Mouse (Mus musculus) right cerebral cortex, adult 2 months (tissue): Measurements from ENCODE around the gene Eefsec.
A peak's percentile ranks its signal among the peaks of the same experiment; 100 is the strongest.

Experiments
- DNase-seq, 2 experiments: peaks; one replicate each; pipeline ENCODE4 v3.0.0; 2021 to 2022; ENCODE audit warnings: low spot score in 2 of 2

The Eefsec gene

DNA sequence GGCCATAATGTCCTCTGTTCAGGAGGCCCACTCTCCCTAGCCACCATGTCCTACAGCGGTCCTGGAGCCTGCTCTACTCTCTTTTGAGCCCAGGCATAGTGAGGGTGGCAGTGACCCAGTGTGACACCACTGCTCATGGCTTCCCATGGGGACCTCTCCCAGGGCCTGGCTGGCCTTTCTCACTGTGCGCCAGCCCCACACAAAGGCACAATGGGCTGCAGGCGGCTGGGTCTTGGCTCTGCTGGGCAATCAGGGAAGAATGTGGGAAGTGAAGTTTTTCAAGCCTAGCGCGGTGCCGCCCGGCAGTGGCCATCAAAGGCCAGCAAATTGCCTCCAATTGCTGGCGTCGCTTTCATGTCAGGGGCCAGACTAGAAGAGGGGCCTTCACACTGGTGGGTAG, 184.2 kb downstream of the Eefsec start:
- peak in 1 of 2 experiments; percentile 28 for DNase-seq

DNA sequence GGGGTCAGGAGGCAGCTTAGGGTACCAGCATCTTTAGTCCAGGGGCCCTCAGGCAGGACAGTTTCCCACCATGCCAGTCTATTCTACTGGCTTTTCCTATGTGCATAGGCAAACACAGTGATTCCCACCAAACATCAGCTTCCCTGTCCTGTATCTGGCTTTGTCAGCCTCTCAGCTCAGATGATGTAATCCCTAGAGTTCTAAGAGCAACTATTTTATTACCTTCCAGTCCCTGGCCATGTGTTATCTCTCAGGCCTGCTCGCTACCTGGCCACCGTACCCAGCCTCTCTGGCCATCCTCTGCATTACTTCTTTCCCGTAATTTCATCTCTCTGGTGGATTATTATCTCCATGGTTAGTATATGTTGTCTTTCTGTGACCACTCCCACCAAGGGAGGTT, 185.7 kb downstream of the Eefsec start:
- DNase-seq, result no peak

DNA sequence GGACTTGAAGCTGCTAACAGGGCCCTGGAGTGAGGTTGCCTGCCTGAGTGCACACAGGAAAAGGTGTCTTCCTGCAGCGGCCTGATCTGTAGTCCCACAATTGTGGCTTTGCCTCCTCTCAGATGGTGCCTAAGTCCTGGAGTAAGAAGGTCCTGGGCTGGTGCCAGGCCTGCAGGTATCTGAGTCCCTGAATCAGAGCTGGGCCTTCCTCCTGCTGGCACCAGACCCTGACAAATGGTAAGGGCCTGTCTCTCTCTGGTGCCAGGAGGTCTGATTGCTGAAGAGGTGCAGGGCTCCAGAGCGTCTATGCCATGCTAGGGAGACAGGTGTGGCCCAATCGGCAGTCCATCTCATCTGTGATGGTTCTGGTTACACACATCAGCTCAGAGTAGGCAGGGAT, 186.7 kb downstream of the Eefsec start:
- no peak for DNase-seq

DNA sequence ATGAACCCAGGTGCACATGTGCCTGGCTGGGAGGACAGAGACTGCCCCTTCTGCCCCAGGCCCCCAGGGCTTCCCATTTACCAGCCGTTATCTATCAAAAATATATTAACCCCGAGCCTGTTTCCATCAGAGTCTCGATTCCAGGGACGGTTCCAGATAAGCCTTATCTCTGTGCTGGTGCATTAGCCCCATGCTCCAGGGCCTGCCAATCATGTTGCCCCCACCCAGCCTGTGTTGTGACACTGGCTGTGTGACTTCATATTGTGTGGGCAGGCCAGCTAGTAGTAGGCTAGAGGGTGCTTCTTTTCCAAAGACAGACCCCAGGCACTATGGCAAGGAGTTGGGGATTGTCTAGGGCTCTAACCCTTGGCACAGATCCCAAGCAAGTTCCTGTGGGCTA, 190.9 kb downstream of the Eefsec start:
- no peak for DNase-seq

DNA sequence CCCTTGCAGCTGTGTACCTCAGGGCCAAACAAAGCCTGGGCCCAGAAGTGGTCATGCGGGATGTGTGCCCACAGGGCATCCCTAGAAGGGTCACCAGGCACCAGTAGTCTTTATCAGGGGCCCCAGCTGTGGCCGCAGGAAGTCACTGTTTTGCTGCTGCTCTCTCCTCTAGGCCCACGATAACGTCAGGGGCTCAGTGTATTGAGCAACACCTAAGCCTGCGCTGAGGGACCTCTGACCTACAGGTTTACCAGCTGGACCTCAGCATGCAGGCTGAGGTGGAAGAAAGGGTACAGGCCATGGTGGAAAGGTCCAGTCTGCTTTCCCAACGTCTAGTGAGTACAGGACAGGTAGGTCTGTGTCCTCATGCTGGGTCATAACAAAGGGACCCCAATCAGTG, 192.3 kb downstream of the Eefsec start:
- no peak for DNase-seq

DNA sequence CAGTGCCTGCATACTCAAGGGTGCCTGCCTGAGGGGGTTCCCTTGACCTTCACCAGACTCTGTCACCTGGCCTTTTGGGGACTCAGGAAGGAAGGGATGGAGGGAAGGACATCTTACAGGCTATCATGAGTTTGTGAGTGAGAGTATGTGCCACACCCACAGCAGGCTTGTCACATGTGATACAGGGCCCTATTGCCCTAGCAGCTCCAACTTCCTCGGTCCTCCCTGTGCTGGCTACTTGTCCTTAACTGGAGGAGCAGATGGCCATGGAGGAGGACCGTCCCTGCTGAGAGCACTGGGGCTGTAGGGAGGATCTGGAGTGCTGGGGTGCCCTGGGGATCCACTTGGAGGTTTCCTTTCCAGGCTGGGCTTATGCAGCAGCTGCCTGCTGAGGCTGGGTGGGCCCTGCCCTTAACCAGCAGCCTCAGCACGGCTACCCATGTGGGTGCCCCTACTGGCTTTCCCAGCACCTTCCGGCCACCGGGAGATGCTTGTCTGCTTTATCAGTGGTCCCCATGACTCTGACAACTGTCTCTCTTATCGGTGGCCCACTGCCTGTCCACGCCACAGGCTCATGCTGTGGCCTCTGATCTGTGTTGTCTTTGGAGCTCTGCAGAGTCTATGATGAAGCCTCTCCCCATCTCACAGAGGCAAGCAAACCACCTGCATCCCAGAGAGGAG, 194.4 kb downstream of the Eefsec start:
- DNase-seq, result no peak

DNA sequence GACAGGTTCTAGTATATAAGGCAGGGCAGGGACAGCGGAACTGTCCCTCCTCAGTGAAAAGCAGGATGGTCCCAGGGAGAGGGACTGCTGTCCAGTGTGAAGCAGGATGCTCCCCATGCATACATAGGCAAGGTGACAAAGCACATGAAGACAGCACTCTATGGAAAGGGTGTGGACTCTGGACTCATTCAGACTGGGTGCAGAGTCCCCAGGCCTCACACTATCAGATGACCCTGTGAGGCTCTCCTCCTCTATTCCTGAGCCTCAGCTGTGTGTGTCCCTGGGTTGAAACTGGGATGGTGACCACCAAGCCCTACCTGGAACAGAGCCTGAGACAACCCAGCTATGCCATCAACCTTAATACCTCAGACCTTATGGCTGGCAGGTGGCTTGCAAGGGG, 194.9 kb downstream of the Eefsec start:
- DNase-seq, result no peak

DNA sequence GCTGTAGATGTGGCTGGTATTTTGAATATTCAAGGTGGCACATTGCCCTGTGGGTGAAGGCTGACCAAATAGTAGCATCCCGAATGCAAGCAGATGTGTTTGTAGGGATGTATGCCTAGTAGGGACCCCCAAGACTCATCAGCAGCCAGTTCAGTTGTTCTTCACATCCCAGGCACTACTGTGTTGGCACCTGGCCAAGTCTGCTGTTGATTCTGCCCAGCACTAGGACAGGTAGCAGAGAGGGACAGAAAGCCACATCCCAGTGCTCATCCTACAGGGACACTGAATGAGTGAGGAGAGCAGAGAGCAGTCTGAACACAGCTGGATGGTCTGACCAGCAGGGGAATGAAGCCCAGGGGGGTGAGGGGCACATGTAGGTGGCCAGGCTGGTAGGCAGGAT, 197.1 kb downstream of the Eefsec start:
- no peak for DNase-seq

DNA sequence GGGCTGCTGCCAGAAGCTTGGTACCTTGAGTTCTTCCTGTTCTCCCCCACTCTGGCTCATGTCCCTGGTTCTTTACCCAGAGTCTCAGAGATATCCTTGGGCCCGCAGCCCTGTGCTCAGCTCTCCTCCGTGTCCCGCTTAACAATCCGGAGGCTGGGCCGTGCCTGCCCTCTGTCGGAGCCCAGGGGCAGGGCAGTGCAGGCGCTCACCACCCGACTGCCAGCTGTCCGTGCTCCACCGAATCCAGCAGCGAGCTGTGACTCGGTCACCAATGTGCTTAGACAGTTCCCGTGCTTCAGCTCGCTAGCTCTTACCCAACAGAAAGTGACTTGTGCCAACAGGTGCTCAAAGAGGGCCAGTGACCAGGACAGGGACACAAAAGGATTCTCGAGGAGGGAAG, 203.7 kb downstream of the Eefsec start:
- peak; percentile 9 to 37 for DNase-seq

DNA sequence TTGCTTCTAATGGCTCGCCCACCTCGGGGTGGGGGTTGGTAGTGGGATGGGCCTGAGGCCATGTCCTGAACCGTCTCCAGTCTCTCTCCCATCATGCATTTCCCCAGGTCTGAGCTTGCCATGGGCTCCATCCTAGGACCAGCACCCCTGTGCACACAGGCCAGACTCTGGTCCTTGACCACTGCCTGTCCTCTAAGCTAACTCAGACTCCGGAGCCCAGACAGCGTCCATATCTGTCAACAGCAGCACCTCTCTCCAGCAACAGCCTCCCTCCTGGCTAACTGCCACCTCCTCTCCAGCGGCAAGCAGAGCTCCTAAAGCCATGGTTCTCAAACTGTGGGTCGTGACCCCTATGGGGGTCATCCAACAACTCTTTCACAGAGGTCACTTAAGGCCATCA, 209.8 kb downstream of the Eefsec start:
- no peak for DNase-seq

DNA sequence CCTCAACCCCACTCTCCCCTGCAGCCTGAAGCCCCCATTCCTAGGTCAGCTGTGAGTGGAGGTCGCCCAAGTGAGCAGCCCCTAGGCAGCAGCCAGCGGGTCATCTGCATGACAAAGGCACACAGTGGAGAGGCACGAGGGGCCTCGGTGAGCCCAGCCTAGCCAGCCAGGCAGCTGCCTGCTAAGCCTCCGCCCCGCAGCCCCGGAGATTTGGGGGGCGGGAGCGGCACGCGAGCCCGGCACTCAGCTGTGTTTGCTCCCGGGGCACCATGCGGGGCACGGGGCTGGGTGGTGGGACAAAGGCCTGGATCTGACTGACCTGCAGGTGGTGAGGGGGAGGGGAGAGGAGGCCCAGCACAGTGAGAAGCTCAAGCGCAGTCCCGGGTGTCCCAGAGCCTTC, 210.4 kb downstream of the Eefsec start:
- no peak for DNase-seq

DNA sequence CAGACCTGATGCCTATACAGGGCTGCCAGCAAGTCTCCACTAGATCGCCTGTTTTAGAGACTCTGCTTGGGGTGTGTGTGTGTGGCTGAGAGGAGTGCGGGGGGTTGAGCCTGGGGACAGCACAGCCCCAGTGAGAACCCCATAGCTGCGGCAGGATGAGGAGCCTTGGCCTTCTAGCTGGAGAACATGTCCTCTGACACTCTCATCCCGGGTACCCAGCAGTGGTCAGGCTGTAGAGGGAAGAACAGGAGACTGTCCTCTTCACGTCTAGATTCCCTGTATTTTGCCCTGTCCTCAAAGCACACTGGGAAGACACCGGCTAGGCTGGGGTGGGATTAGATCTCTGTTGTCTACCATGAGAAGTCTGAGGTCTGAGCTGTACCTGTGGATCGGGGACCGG, 210.9 kb downstream of the Eefsec start:
- DNase-seq, result no peak

DNA sequence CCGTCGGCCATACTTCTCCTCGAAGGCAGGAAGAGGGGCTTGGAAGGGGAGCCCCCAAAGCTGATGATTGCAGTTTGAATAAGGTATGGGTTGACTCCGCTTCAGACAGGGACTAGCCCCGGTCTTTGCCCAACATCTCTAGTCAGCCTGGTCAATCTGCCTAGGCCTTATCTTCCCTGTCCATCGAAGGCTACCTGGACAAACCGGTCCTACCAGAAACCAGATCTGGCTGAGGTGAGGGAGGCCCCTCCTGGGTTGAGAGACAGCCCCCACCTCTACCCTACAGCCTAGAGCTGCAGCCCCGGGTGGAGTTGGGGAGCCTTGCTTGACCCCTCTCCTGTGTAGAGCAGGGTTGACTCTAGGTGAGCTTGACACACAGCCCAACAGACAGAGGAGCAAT, 212.3 kb downstream of the Eefsec start:
- DNase-seq, result no peak

DNA sequence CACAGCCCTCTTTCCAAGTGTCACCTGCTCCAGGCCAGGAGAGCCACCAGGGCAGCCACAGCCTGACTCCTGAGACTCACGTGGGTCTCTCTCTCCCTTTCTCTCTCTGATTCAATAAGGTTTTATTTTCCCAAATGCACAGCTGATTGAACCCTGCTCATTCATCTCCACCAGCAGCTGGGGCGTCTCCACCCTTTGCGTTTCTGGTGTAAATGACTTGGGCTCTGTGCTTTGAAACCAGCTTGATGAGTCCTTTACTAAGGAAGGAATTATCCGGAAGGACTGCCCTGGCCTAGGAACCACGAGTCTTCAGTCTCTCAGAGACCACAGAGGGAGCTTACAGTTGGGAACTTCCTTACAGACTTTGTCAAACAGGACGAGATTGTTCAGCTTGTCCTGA, 214.1 kb downstream of the Eefsec start:
- no peak for DNase-seq

DNA sequence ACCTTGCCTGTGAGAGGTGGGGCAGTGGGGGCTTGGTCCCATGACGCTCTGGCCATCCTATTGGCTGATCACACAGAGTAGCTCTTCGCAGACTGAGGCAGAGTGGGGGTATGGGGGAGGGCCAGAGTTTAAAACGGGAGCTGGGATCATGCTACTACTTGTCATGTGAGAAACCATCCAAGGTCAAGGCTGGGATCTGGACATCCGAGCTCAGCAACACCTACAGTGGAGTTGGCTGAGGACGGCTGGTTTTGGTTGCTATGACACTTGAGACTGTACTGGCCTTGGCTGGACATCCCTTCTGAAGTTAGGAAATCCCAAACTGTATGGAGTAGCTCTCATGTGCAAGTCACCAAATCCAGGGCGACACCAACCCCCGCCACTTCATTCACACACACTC, 214.5 kb downstream of the Eefsec start:
- DNase-seq, result no peak

DNA sequence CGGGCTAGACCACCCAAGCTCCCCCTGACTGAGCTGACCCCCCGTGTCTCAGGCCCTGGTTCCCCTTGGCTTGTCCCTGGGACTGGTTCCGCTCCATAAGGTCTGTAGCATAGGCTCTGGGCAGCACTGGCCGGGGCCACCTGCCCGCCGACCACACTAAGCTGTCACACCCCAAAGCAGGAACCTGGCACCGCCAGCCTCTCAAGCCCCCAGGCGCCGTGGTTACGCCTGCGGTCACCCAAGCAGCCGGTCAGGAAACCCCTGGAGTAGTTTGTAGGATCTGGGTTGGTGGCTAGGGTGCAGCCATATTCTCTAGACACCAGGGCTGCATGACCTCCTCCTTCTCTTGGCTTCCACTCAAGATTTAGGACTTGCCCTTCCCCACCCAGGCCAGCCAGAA, 217.1 kb downstream of the Eefsec start:
- no peak for DNase-seq

DNA sequence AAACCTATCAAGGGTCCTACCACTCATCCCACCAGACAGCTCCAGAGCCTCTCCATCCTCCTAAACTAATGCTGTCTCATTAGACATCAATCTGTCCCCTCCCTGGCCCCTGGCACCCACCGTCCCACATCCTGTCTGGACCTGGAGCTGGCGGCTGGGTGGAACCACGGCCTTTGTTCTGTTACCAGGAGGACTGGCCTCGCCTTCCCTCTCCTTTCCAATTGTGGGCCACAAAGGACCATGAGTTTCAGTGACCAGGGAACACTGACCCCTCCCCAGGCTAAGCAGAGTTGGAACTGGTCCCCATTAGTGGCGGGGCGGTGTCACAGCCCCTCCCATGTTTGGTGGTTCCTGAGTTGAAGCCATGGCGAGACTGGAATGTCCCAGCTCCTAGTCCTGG, 218.8 kb downstream of the Eefsec start:
- no peak for DNase-seq

DNA sequence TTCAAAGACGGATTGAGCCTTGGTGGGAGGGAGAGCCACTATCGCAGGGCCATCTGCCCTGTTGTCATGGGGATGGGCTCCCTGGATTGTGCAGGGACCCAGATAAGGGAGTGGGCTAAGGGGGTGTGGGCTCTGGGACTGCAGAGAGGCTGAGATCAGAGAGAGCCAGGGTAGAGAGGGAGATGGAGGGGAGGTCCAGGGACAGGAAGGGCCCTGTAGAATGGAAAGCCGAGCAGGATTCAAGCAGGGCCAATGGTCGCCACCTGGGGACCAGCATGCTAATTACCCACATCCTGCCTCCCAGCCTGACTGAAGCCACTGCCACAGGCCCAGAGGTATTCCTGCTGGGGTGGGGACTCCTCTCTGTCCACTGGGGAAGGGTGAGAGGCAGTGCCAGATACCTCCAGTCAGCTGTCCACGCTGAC, 219.8 kb downstream of the Eefsec start:
- DNase-seq, result no peak

DNA sequence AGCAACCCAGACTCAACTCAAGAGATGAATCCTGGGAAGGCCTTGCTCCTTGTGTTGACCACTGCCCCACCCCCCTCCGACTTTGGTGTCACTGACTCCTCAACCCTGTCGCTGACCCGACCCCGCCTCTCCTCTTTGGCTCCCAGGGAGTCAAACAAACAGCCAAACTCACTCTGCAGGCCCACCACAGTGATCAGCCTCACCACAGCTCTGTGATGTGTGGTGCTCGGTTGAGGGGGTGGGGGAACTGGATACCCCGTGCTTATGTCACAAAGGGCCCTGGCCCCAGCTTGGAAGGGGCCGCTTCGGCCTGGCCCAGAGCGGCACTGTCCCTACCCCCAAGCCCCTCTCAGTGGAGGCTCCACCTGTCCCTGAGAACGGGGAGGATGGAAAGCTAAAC, 224.4 kb downstream of the Eefsec start, which contains the start of gene Dnajb8:
Gene Dnajb8 (plus strand): TSS at position 301 of the 400 bp plus-strand sequence.
- DNase-seq, result no peak

DNA sequence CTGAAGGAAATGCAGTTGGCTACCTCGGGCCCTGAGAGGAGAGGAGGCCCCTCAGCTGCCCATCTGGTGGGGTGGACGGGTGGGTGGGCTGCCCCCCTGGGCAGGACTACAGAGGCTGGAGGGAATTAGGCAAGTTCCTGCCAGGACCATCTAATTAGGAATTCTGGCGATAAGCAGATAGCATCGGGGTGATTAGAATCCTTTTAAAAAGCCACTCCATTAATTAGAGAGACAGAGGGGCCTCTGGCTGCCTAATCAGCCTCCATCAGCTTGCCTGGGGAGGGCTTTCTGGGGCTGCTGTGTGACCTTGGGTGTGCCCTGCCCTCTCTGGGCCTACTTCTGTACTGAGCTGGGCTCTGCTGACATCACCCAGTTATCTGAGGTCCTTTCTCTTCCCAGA, 227.2 kb downstream of the Eefsec start:
- no peak for DNase-seq

DNA sequence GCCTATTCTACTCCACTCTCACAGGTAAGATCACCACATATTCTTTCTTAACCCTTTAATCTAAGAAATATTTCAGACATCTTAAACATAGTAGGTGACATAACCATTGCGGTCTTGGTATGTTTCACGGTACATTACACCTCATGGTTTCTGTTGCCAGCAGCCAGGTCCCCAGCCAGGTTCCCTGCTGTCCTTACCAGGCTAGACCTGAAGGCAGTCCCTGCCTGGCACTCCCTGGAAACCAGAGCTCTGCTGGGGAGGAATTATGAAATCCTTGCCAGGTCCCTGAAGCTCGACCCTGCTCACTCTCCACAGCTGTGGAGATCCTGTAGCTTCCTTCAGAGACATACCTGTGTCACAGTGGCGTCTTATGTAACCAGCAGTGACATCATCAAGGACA, 230.1 kb downstream of the Eefsec start:
- no peak for DNase-seq

DNA sequence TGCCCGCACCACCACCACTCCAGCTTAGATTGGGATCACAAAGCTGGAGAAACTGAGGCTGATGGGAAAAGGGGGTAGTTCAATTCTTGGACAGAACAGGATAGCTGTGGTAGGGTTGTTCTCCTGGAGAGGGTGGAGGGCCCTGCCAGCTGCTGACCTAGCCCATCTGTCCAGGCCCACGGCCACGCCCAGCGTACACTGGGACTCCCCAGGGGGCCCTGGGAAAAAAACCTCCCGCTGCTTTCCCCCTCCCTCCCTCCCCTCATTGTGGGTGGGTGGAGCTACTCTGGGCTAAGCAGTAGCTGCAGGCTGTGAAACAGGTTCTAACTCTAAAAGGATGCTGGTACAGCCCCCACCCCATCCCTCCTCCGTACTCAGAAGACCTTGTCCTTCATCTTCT, 230.5 kb downstream of the Eefsec start:
- no peak for DNase-seq

DNA sequence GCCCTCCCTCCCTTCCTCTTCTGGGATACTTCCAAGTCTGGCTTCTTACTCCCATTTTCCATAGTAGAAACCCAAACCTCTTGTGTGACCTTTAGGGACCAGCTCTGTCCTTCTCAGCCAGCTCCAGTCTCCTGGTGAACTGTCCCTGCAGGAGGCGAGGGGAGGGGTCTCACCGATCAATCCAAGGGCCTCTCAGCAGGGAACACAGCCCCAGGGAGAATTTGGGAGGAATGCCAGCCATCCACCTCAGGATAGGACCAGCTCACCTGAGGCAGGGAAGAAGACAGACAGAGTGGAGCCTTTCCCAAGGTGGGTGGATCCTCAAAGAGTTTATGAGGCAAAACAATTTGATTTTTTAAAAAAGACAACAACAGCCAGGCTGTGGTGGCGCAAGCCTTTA, 236.2 kb downstream of the Eefsec start:
- DNase-seq, result no peak

DNA sequence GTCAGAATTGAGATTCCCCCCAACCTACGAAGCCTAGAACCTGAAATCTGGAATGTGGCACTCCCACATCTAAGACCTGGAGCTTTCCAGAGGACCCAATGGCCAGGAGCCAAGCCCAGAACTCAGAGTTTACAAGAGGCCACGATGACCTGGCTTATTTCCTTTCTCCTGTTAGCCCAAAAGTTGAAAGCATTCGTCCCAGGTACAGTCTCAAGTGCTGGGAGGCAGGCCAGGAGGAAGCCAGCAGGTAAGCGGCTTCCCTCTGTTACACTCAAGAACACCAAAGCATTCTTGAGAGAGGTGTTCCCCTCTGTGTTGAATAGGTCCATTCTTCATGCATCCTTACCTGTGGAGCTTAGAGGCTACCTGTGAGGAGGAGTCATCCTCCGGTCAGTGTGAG, 236.9 kb downstream of the Eefsec start:
- DNase-seq, result no peak
